Mouse (Mus musculus) myocyte (in vitro differentiated cells): ENCODE measurements at regions not wholly inside any gene's neighbourhood (a gene's known extent, or its start where the extent isn't known, plus 50 kb on each side); places are given as distances from the start of the nearest gene placed in this dataset.

Experiments used
- CEBPB ChIP-seq: IDR thresholded peaks from 2 replicates; pipeline ENCODE4 v1.6.1; 2011; ENCODE audit warnings: mild to moderate bottlenecking, moderate library complexity; ENCODE audit not compliant: poor library complexity, insufficient read depth, severe bottlenecking
- E2F4 ChIP-seq: IDR thresholded peaks from one replicate; pipeline ENCODE4 v1.6.1; 2011; ENCODE audit warnings: mild to moderate bottlenecking, control low read depth, moderate library complexity; ENCODE audit not compliant: insufficient read depth
- MAX ChIP-seq: IDR thresholded peaks from one replicate; pipeline ENCODE4 v1.6.1; 2011; ENCODE audit warnings: low read depth, mild to moderate bottlenecking, control low read depth
- MYOD1 ChIP-seq, 3 experiments: IDR thresholded peaks; one replicate each; pipeline ENCODE4 v1.6.1; 2011; ENCODE audit warnings: control low read depth in 2 of 3, low read depth in 2 of 3, mild to moderate bottlenecking in 2 of 3, moderate library complexity in 1 of 3; ENCODE audit not compliant: insufficient read length in 2 of 3, control insufficient read depth in 1 of 3
- POLR2A ChIP-seq: IDR thresholded peaks from one replicate; pipeline ENCODE4 v1.6.1; 2011; ENCODE audit warnings: low read depth, mild to moderate bottlenecking, control low read depth, moderate library complexity; ENCODE audit not compliant: insufficient read length
- POLR2AphosphoS2 ChIP-seq: IDR thresholded peaks from one replicate; pipeline ENCODE4 v1.6.1; 2011; ENCODE audit warnings: low read depth, control low read depth; ENCODE audit not compliant: insufficient read length
- SRF ChIP-seq: IDR thresholded peaks from one replicate; pipeline ENCODE4 v1.6.1; 2011; ENCODE audit warnings: low read depth; ENCODE audit not compliant: control insufficient read depth, insufficient read length
- TCF12 ChIP-seq: IDR thresholded peaks from one replicate; pipeline ENCODE4 v1.6.1; 2011; ENCODE audit warnings: mild to moderate bottlenecking, control low read depth; ENCODE audit not compliant: poor library complexity, insufficient read depth, severe bottlenecking
- TCF3 ChIP-seq: IDR thresholded peaks from one replicate; pipeline ENCODE4 v1.6.1; 2011; ENCODE audit warnings: low read depth, control low read depth; ENCODE audit not compliant: insufficient read length
- USF1 ChIP-seq: IDR thresholded peaks from one replicate; pipeline ENCODE4 v1.6.1; 2011; ENCODE audit warnings: low read depth, mild to moderate bottlenecking, control low read depth, moderate library complexity

- no peak for TF ChIP-seq TCF12
- no peak for TF ChIP-seq USF1
- TF ChIP-seq POLR2A, result no peak
- TF ChIP-seq TCF3, result no peak
- no peak for TF ChIP-seq POLR2AphosphoS2
- TF ChIP-seq SRF, result no peak
- TF ChIP-seq E2F4, result no peak
- no peak for TF ChIP-seq MAX
- TF ChIP-seq CEBPB, result no peak
- TF ChIP-seq MYOD1 (IDR thresholded peaks at IDR 0.05; ENCODE audit: control insufficient read depth in 1 of 3, insufficient read length in 2 of 3, low read depth in 2 of 3), result no peak
Measured at GRCm38 (mm10) chr4:62824581-62824980, 140.8 kb upstream of the Zfp618 start.
